Mouse (Mus musculus): ENCODE data around the gene Gje1. TPM values are rescaled to one million over a fixed set of nuclear protein-coding genes. Genes with fewer than 3 reads are reported as not detected.
A peak's percentile ranks its signal among the peaks of the same experiment; 100 is the strongest.

Gene Gje1
- total and polyA plus RNA-seq, 3 experiments = not detected

DNA sequence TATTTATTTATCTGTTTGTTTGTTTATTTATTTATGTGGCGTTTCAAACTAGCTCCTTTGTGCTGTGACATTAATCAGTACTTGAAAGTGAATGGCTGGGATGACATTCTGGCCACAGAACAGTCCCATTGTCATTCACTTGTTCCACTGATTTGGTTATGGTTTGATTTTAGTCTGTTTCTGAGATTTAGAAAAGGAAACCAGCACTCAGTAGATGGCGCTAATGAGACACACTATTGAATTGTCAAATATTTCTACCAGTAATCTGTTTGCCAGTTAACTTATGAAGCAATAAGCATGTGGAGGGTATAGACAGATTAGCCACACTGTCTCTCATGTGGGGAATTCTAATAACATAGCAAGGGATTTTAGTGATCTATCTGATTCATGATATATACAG lies 16.3 kb upstream of the Gje1 start (continued):
- TF ChIP-seq JUN (IDR thresholded peaks at IDR 0.05; ENCODE audit: insufficient read depth, low read depth, low read length) = no peak
- no peak for TF ChIP-seq KAT2A (IDR thresholded peaks at IDR 0.05; ENCODE audit: insufficient replicate concordance, low read length)
- no peak for TF ChIP-seq POLR2A (IDR thresholded peaks at IDR 0.05; ENCODE audit: low read depth, low read length)
- TF ChIP-seq TBP (conservative IDR thresholded peaks at IDR 0.05; ENCODE audit: low read depth, low read length) = no peak
- no peak for TF ChIP-seq SIN3A (IDR thresholded peaks at IDR 0.05; ENCODE audit: low read length)

DNA sequence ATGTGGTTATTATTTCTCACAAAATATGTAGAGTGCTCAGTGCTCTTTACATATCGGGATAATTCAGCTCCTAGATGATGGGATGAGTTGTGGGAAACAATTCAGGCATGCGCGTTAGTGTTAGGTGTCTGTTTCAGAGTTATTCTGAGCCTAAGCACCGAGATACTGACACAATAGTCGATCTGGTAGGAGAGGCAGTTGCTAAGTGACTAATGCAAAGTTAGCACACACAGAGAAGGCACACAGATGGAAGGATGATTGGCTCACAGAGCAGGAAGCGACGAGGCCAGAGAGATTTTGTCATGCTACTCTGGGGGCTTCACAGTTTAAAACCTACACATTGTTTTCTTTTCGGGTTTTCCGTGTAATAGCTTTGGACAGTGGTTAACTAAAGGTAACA lies 7.7 kb upstream of the Gje1 start:
- Histone ChIP-seq H3K27me3 (replicated peaks) (no peaks in the 10 kb centered on the region), H3K79me2 (replicated peaks; ENCODE audit: control insufficient read depth, extremely low read depth, insufficient read depth, poor library complexity, severe bottlenecking) (no peaks in the 10 kb centered on the region), H3K9ac (ENCODE audit: insufficient read depth, low read depth) (no peak overlapping the region), H3K4me1 (ENCODE audit: control insufficient read depth in 1 of 2, insufficient read depth in 2 of 2) (0 out of 4 replicates have a peak, but pooled peaks cover 0 to 2% of the 10 kb centered on the region in 2 experiments), H3K4me2 (ENCODE audit: insufficient read depth, low read depth, poor library complexity, severe bottlenecking) (0 out of 2 replicates have a peak overlapping the region, but pooled peaks have one; percentile 24), H3K4me3 (replicated peaks in 1 of 3; ENCODE audit: low read depth in 2 of 3, low read length in 2 of 3, poor library complexity in 1 of 3) (no peak overlapping the region), H3K27ac (ENCODE audit: insufficient read depth, low read depth) (no peak overlapping the region), H3K9me3 (replicated peaks; ENCODE audit: low read length) (no peaks in the 10 kb centered on the region), H3K36me3 (replicated peaks in 1 of 2; ENCODE audit: control insufficient read depth in 1 of 2, insufficient read depth in 1 of 2, low read length in 1 of 2) (no peaks in the 10 kb centered on the region)
- TF ChIP-seq ZNF384 (IDR thresholded peaks at IDR 0.05; ENCODE audit: low read depth, low read length) (no peak), BHLHE40 (IDR thresholded peaks at IDR 0.05; ENCODE audit: low read depth, low read length) (no peak), SMC3 (IDR thresholded peaks at IDR 0.05; ENCODE audit: low read depth, low read length) (no peak), IRF4 (IDR thresholded peaks at IDR 0.05; ENCODE audit: low read depth, low read length) (no peak), TBP (conservative IDR thresholded peaks at IDR 0.05; ENCODE audit: low read depth, low read length) (no peak), UBTF (IDR thresholded peaks at IDR 0.05; ENCODE audit: low read depth, low read length) (no peak), CHD2 (IDR thresholded peaks at IDR 0.05; ENCODE audit: low read length) (no peak), MAZ (IDR thresholded peaks at IDR 0.05; ENCODE audit: low read depth, low read length) (no peak), NRF1 (IDR thresholded peaks at IDR 0.05; ENCODE audit: low read depth, low read length) (no peak), JUND (conservative IDR thresholded peaks at IDR 0.05; ENCODE audit: low read depth, low read length) (no peak), ELF1 (IDR thresholded peaks at IDR 0.05; ENCODE audit: low read depth, low read length) (no peak), MYC (IDR thresholded peaks at IDR 0.05; ENCODE audit: low read depth, low read length) (no peak), GABPA (IDR thresholded peaks at IDR 0.05; ENCODE audit: insufficient replicate concordance, low read depth, low read length) (no peak), USF2 (conservative IDR thresholded peaks at IDR 0.05; ENCODE audit: low read depth, low read length) (no peak)
- dilution Hi-C loops (cut with MboI; ENCODE audit: extremely low pct_ligation_motif_present, extremely low pct_unique_long_range_greater_than_20kb, low sequenced_read_pairs) = no loop called here
- DNase-seq (ENCODE audit: extremely low read depth) = peak; percentile 11
- in situ Hi-C loops (cut with MboI; ENCODE audit: low pct_ligation_motif_present, low pct_unique_long_range_greater_than_20kb, low sequenced_read_pairs) = no loop called here

Measured in CH12.LX (cell line).